Mouse (Mus musculus): Measurements from ENCODE around the gene Wdr93. TPM values are rescaled to one million over a fixed set of nuclear protein-coding genes. Genes with fewer than 3 reads are reported as not detected.

Wdr93 gene
- polyA plus RNA-seq, 1 experiment from 2014 or later = 0.33 TPM

GRCm38 (mm10) chr7:79740279-79740678 lies 2.7 kb upstream of the Wdr93 start:
- H3K27ac ChIP-seq (ENCODE audit: low read length) = no peak overlapping the region
- WGBS = 75% methylated on average over 4 of the region's 4 CpGs
- H3K4me1 ChIP-seq (ENCODE audit: control insufficient read depth, insufficient read depth, low read length) = peaks cover 10% of the 10 kb centered on the region
- no peak overlapping the region for H3K4me2 ChIP-seq (ENCODE audit: low read length)
- no peak overlapping the region for H3K9ac ChIP-seq (ENCODE audit: low read depth, low read length)
- peaks cover 3% of the 10 kb centered on the region; the same call in 1 of the 2 replicates for H3K36me3 ChIP-seq (ENCODE audit: control insufficient read depth, insufficient read depth, low read length)
- H3K27me3 ChIP-seq (ENCODE audit: control insufficient read depth, insufficient read depth, low read depth, low read length) = no peaks in the 10 kb centered on the region
- H3K9me3 ChIP-seq (replicated peaks; ENCODE audit: control insufficient read depth, low read length, poor library complexity, severe bottlenecking) = no peaks in the 10 kb centered on the region
- ATAC-seq = no peak
- H3K4me3 ChIP-seq (ENCODE audit: low read depth, low read length) = no peak overlapping the region

- 21% methylated on average over 11 of the region's 11 CpGs for WGBS
- no peaks in the 10 kb centered on the region for H3K9me3 ChIP-seq (replicated peaks; ENCODE audit: control insufficient read depth, low read length, poor library complexity, severe bottlenecking)
Measured at GRCm38 (mm10) chr7:79742277-79742658, 695 bp upstream of the Wdr93 start.

GRCm38 (mm10) chr7:79744051-79744450 lies 1.1 kb downstream of the Wdr93 start:
- H3K36me3 ChIP-seq (ENCODE audit: control insufficient read depth, insufficient read depth, low read length) = no peaks in the 10 kb centered on the region
- peaks cover 10% of the 10 kb centered on the region for H3K4me1 ChIP-seq (ENCODE audit: control insufficient read depth, insufficient read depth, low read length)
- no peaks in the 10 kb centered on the region for H3K9me3 ChIP-seq (replicated peaks; ENCODE audit: control insufficient read depth, low read length, poor library complexity, severe bottlenecking)
- no peak overlapping the region for H3K9ac ChIP-seq (ENCODE audit: low read depth, low read length)
- no peak for ATAC-seq
- no peak overlapping the region for H3K27ac ChIP-seq (ENCODE audit: low read length)
- H3K4me3 ChIP-seq (ENCODE audit: low read depth, low read length) = no peak overlapping the region
- H3K27me3 ChIP-seq (ENCODE audit: control insufficient read depth, insufficient read depth, low read depth, low read length) = no peaks in the 10 kb centered on the region
- WGBS = 92% methylated on average over 9 of the region's 9 CpGs
- H3K4me2 ChIP-seq (ENCODE audit: low read length) = no peak overlapping the region

More at GRCm38 (mm10) chr7:79742277-79742658, 695 bp upstream of the Wdr93 start:
- H3K4me3 ChIP-seq (ENCODE audit: low read depth, low read length) = peak overlapping the region; percentile 62
- H3K9ac ChIP-seq (ENCODE audit: low read depth, low read length) = peak overlapping the region; percentile 64; the same call in 1 of the 2 replicates
- H3K27me3 ChIP-seq (ENCODE audit: control insufficient read depth, insufficient read depth, low read depth, low read length) = no peaks in the 10 kb centered on the region
- no peaks in the 10 kb centered on the region; the same call in 1 of the 2 replicates for H3K36me3 ChIP-seq (ENCODE audit: control insufficient read depth, insufficient read depth, low read length)
- peak overlapping the region; percentile 92 for H3K4me2 ChIP-seq (ENCODE audit: low read length)
- H3K4me1 ChIP-seq (ENCODE audit: control insufficient read depth, insufficient read depth, low read length) = peaks cover 10% of the 10 kb centered on the region
- no peak for ATAC-seq
- H3K27ac ChIP-seq (ENCODE audit: low read length) = no peak overlapping the region

- Histone ChIP-seq H3K4me3 (ENCODE audit: low read depth, low read length) (no peak overlapping the region), H3K4me2 (ENCODE audit: low read length) (no peak overlapping the region), H3K27me3 (ENCODE audit: control insufficient read depth, insufficient read depth, low read depth, low read length) (no peaks in the 10 kb centered on the region), H3K27ac (ENCODE audit: low read length) (no peak overlapping the region), H3K9ac (ENCODE audit: low read depth, low read length) (no peak overlapping the region), H3K36me3 (ENCODE audit: control insufficient read depth, insufficient read depth, low read length) (no peaks in the 10 kb centered on the region), H3K9me3 (replicated peaks; ENCODE audit: control insufficient read depth, low read length, poor library complexity, severe bottlenecking) (no peaks in the 10 kb centered on the region), H3K4me1 (ENCODE audit: control insufficient read depth, insufficient read depth, low read length) (peaks cover 10% of the 10 kb centered on the region)
- ATAC-seq = no peak
- 80% methylated on average over 5 of the region's 5 CpGs for WGBS
Measured at GRCm38 (mm10) chr7:79744585-79744984, 1.6 kb downstream of the Wdr93 start.

GRCm38 (mm10) chr7:79747659-79748058 lies 4.7 kb downstream of the Wdr93 start:
- WGBS = 80% methylated on average over 6 of the region's 6 CpGs
- Histone ChIP-seq H3K27ac (ENCODE audit: low read length) (no peak overlapping the region), H3K4me1 (ENCODE audit: control insufficient read depth, insufficient read depth, low read length) (peaks cover 7% of the 10 kb centered on the region), H3K9me3 (replicated peaks; ENCODE audit: control insufficient read depth, low read length, poor library complexity, severe bottlenecking) (no peaks in the 10 kb centered on the region), H3K4me2 (ENCODE audit: low read length) (no peak overlapping the region), H3K4me3 (ENCODE audit: low read depth, low read length) (no peak overlapping the region), H3K36me3 (ENCODE audit: control insufficient read depth, insufficient read depth, low read length) (no peaks in the 10 kb centered on the region), H3K9ac (ENCODE audit: low read depth, low read length) (no peak overlapping the region), H3K27me3 (ENCODE audit: control insufficient read depth, insufficient read depth, low read depth, low read length) (no peaks in the 10 kb centered on the region)
- no peak for ATAC-seq

- Histone ChIP-seq H3K27ac (ENCODE audit: low read length) (no peak overlapping the region), H3K4me3 (ENCODE audit: low read depth, low read length) (no peak overlapping the region), H3K4me1 (ENCODE audit: control insufficient read depth, insufficient read depth, low read length) (no peaks in the 10 kb centered on the region), H3K9me3 (replicated peaks; ENCODE audit: control insufficient read depth, low read length, poor library complexity, severe bottlenecking) (no peaks in the 10 kb centered on the region), H3K4me2 (ENCODE audit: low read length) (no peak overlapping the region), H3K9ac (ENCODE audit: low read depth, low read length) (no peak overlapping the region), H3K36me3 (ENCODE audit: control insufficient read depth, insufficient read depth, low read length) (no peaks in the 10 kb centered on the region), H3K27me3 (ENCODE audit: control insufficient read depth, insufficient read depth, low read depth, low read length) (no peaks in the 10 kb centered on the region)
- 90% methylated on average over 6 of the region's 6 CpGs for WGBS
- no peak for ATAC-seq
Measured at GRCm38 (mm10) chr7:79749511-79749910, 6.5 kb downstream of the Wdr93 start.

- Histone ChIP-seq H3K27me3 (ENCODE audit: control insufficient read depth, insufficient read depth, low read depth, low read length) (no peaks in the 10 kb centered on the region), H3K4me2 (ENCODE audit: low read length) (no peak overlapping the region), H3K9ac (ENCODE audit: low read depth, low read length) (no peak overlapping the region), H3K9me3 (replicated peaks; ENCODE audit: control insufficient read depth, low read length, poor library complexity, severe bottlenecking) (no peaks in the 10 kb centered on the region), H3K4me1 (ENCODE audit: control insufficient read depth, insufficient read depth, low read length) (no peaks in the 10 kb centered on the region), H3K27ac (ENCODE audit: low read length) (no peak overlapping the region), H3K4me3 (ENCODE audit: low read depth, low read length) (no peak overlapping the region), H3K36me3 (ENCODE audit: control insufficient read depth, insufficient read depth, low read length) (no peaks in the 10 kb centered on the region)
- no peak for ATAC-seq
- 60% methylated on average over 2 of the region's 2 CpGs for WGBS
Measured at GRCm38 (mm10) chr7:79756334-79756733, 13.4 kb downstream of the Wdr93 start.

- no peaks in the 10 kb centered on the region for H3K27me3 ChIP-seq (ENCODE audit: control insufficient read depth, insufficient read depth, low read depth, low read length)
- no peaks in the 10 kb centered on the region for H3K4me1 ChIP-seq (ENCODE audit: control insufficient read depth, insufficient read depth, low read length)
- 81% methylated on average over 6 of the region's 6 CpGs for WGBS
- no peaks in the 10 kb centered on the region for H3K36me3 ChIP-seq (ENCODE audit: control insufficient read depth, insufficient read depth, low read length)
- no peak overlapping the region for H3K9ac ChIP-seq (ENCODE audit: low read depth, low read length)
- H3K27ac ChIP-seq (ENCODE audit: low read length) = no peak overlapping the region
- no peaks in the 10 kb centered on the region for H3K9me3 ChIP-seq (replicated peaks; ENCODE audit: control insufficient read depth, low read length, poor library complexity, severe bottlenecking)
- H3K4me3 ChIP-seq (ENCODE audit: low read depth, low read length) = no peak overlapping the region
- no peak overlapping the region for H3K4me2 ChIP-seq (ENCODE audit: low read length)
- no peak for ATAC-seq
Measured at GRCm38 (mm10) chr7:79758176-79758575, 15.2 kb downstream of the Wdr93 start.

- H3K9ac ChIP-seq (ENCODE audit: low read depth, low read length) = no peak overlapping the region
- H3K27me3 ChIP-seq (ENCODE audit: control insufficient read depth, insufficient read depth, low read depth, low read length) = no peaks in the 10 kb centered on the region
- no peak overlapping the region for H3K27ac ChIP-seq (ENCODE audit: low read length)
- no peaks in the 10 kb centered on the region for H3K4me1 ChIP-seq (ENCODE audit: control insufficient read depth, insufficient read depth, low read length)
- H3K36me3 ChIP-seq (ENCODE audit: control insufficient read depth, insufficient read depth, low read length) = no peaks in the 10 kb centered on the region
- H3K9me3 ChIP-seq (replicated peaks; ENCODE audit: control insufficient read depth, low read length, poor library complexity, severe bottlenecking) = no peaks in the 10 kb centered on the region
- H3K4me2 ChIP-seq (ENCODE audit: low read length) = no peak overlapping the region
- no peak for ATAC-seq
- H3K4me3 ChIP-seq (ENCODE audit: low read depth, low read length) = no peak overlapping the region
Measured at GRCm38 (mm10) chr7:79759766-79760165, 16.8 kb downstream of the Wdr93 start.
